Mouse (Mus musculus): ENCODE results near the gene Ssbp4.

DNA sequence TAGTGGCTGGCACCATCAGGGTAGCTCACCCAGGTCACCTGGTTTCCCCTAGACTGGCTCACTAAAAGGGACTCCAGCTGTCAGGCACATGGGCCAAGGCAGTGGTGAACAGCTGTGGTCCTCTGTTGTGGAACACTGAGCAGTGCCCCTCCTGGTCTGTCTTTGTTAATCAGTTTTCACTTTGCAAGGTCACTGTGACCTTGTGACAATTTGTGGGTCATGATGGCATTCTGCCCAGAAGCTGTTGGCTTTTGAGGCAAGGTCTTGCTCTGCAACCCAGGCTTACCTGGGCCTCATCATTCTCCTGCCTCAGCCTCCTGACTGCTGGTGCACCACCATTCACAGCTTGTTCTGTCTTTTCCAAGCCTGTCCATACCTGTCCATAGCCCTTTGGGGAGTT, 38.3 kb downstream of the Ssbp4 start:
- TF ChIP-seq CTCF (IDR thresholded peaks at IDR 0.05; ENCODE audit: control insufficient read depth, insufficient read depth, insufficient read length) = no peak
- no peak for TF ChIP-seq MYOD1 (IDR thresholded peaks at IDR 0.05; ENCODE audit: control insufficient read depth, insufficient read length, low read depth)
- no peak for TF ChIP-seq CEBPB (IDR thresholded peaks at IDR 0.05; ENCODE audit: low read depth)
- no peak for TF ChIP-seq MAX (IDR thresholded peaks at IDR 0.05)
- TF ChIP-seq USF1 (IDR thresholded peaks at IDR 0.05; ENCODE audit: low read depth) = no peak
- TF ChIP-seq MYOG (IDR thresholded peaks at IDR 0.05; ENCODE audit: control insufficient read depth, extremely low read depth, insufficient read length) = no peak

All from C2C12 (cell line).